8 mouse cellular contexts compared by ENCODE assay signal in the genomic region with DNA sequence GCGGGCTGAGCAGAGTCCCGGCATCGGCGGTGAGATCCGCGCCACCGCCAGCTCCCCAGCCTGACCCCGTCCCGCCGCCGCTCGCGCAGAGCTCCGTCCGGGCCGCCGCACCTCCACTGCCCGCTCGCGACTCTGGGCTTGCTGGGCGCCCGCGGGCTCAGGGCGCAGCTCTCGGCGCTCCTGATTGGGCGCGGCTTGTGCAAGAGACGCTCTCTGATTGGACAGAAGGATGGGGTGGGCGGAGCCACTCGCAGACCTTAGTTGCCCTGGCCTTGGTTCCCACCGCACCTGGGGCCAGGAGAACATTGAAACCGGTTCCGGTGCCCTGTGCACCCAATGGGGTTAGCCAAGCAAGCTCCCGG. TPM values are rescaled to one million over a fixed set of nuclear protein-coding genes. Genes with fewer than 3 reads are reported as not detected.
DNase-seq lines count a peak whose midpoint lies in the region; ATAC-seq and TF ChIP-seq lines count a peak whose summit lies in the region.

No protein-coding gene starts in this region.

- 0 out of 2 replicates have a peak, but pooled peaks have one; percentile 64 for ATAC-seq in erythroblast, adult 5-6 weeks (replicated peaks; ENCODE audit: low FRiP score, poor library complexity, severe bottlenecking)
- ATAC-seq in limb, embryonic 15.5 days (ENCODE audit: insufficient number of reproducible peaks, low FRiP score, low TSS enrichment, low read depth) = peak; percentile 81
- ATAC-seq in midbrain, postnatal 0 days (ENCODE audit: low FRiP score) = peak; percentile 94

- no peaks in the 10 kb centered on the region for H3K36me3 ChIP-seq in heart, embryonic 10.5 days
- no peaks in the 10 kb centered on the region for H3K36me3 ChIP-seq in limb, embryonic 15.5 days
- no peaks in the 10 kb centered on the region for H3K36me3 ChIP-seq in midbrain, postnatal 0 days (ENCODE audit: insufficient read depth, low read length)

- H3K4me3 ChIP-seq in heart, embryonic 10.5 days = peak overlapping the region; percentile 81
- peak overlapping the region; percentile 77 for H3K4me3 ChIP-seq in limb, embryonic 15.5 days
- peak overlapping the region; percentile 81 for H3K4me3 ChIP-seq in midbrain, postnatal 0 days (ENCODE audit: low read depth, low read length)

- no peaks in the 10 kb centered on the region for H3K9me3 ChIP-seq in heart, embryonic 10.5 days
- no peaks in the 10 kb centered on the region for H3K9me3 ChIP-seq in limb, embryonic 15.5 days
- H3K9me3 ChIP-seq in midbrain, postnatal 0 days (ENCODE audit: low read length) = no peaks in the 10 kb centered on the region

- H3K4me1 ChIP-seq in heart, embryonic 10.5 days = peaks cover 14% of the 10 kb centered on the region
- H3K4me1 ChIP-seq in limb, embryonic 15.5 days = peaks cover 20% of the 10 kb centered on the region
- H3K4me1 ChIP-seq in midbrain, postnatal 0 days (ENCODE audit: insufficient read depth, low read length) = no peaks in the 10 kb centered on the region

- DNase-seq in B cell, adult 2 months = peak; percentile 62 to 69
- peak; percentile 37 for DNase-seq in brain, embryonic 18.5 days (ENCODE audit: low read depth, low spot score)
- DNase-seq in heart, embryonic 10.5 days (ENCODE audit: low spot score) = peak; percentile 87
- DNase-seq in kidney, adult 9 months = peak; percentile 90
- DNase-seq in midbrain, postnatal 0 days (ENCODE audit: low spot score) = peak; percentile 85
- DNase-seq in spleen, postnatal 10 days (ENCODE audit: low spot score in 2 of 2) = peak; percentile 60 to 76

- no peak for TF ChIP-seq CTCF in midbrain, postnatal 0 days (IDR thresholded peaks at IDR 0.05)

- peak overlapping the region; percentile 51; the same call in 1 of the 2 replicates for H3K9ac ChIP-seq in limb, embryonic 15.5 days
- peak overlapping the region; percentile 61 for H3K9ac ChIP-seq in midbrain, postnatal 0 days (replicated peaks; ENCODE audit: low read length, poor library complexity, severe bottlenecking)

- WGBS in heart, embryonic 10.5 days = under 1% methylated on average over 34 of the region's 35 CpGs
- WGBS in limb, embryonic 15.5 days = 1% methylated on average over 35 of the region's 35 CpGs
- under 1% methylated on average over 34 of the region's 35 CpGs for WGBS in midbrain, postnatal 0 days

- H3K27me3 ChIP-seq in heart, embryonic 10.5 days (ENCODE audit: insufficient read depth, poor library complexity, severe bottlenecking) = peaks cover 56% of the 10 kb centered on the region
- 0 out of 2 replicates have a peak, but pooled peaks cover 3% of the 10 kb centered on the region for H3K27me3 ChIP-seq in limb, embryonic 15.5 days
- 0 out of 2 replicates have a peak, but pooled peaks cover 3% of the 10 kb centered on the region for H3K27me3 ChIP-seq in midbrain, postnatal 0 days (ENCODE audit: insufficient read depth, low read length)

- H3K27ac ChIP-seq in heart, embryonic 10.5 days = peak overlapping the region; percentile 79
- peak overlapping the region; percentile 50; the same call in 1 of the 2 replicates for H3K27ac ChIP-seq in limb, embryonic 15.5 days
- H3K27ac ChIP-seq in midbrain, postnatal 0 days (ENCODE audit: low read depth, low read length) = peak overlapping the region; percentile 39; the same call in 1 of the 2 replicates

- peak overlapping the region; percentile 97 for H3K4me2 ChIP-seq in limb, embryonic 15.5 days
- H3K4me2 ChIP-seq in midbrain, postnatal 0 days (ENCODE audit: low read depth, low read length, poor library complexity, severe bottlenecking) = peak overlapping the region; percentile 97

RNA-seq across cellular contexts. Expression of a gene that starts 9.2 kb away (rescaled TPM):
- 0.58 and 1.5 TPM in 2 replicates for total RNA-seq in erythroblast, adult 5-6 weeks (2015; ENCODE audit: low replicate concordance)
- 0.70 and 2.0 TPM in 2 replicates for total RNA-seq in erythroblast, adult 5-6 weeks (2017; ENCODE audit: low replicate concordance)
- 4.8 and 8.6 TPM in 2 replicates for polyA plus RNA-seq in heart, embryonic 10.5 days (2016; fragmentation: Nextera tagmentation; extraction: Ambion mirVana)
- 12.1 and 14.3 TPM in 2 replicates for polyA plus RNA-seq in limb, embryonic 15.5 days (2015; fragmentation: Nextera tagmentation; extraction: Ambion mirVana)
- 9.4 and 16.8 TPM in 2 replicates for total RNA-seq in midbrain, postnatal 0 days (2014; rRNA removed)
- 5.6 and 7.4 TPM in 2 replicates for polyA plus RNA-seq in midbrain, postnatal 0 days (2015; fragmentation: Nextera tagmentation; extraction: Ambion mirVana)

Comparison
In these comparisons a context has a peak if more than half of its experiments do, and no peak if none do; other contexts are left out.
1. Peak in every context shown above with its lines: DNase-seq, ATAC-seq, H3K4me3 ChIP-seq and H3K27ac ChIP-seq.
2. DNase-seq: peak in every context shown above with its lines; median percentile 90 in kidney, adult 9 months; 87 in heart, embryonic 10.5 days; 85 in midbrain, postnatal 0 days; 68 in spleen, postnatal 10 days; 66 in B cell, adult 2 months; 37 in brain, embryonic 18.5 days.